Mouse (Mus musculus) heart, embryonic 16.5 days (tissue): ENCODE measurements around the gene Antxr2. TPM values are rescaled to one million over a fixed set of nuclear protein-coding genes. Genes with fewer than 3 reads are reported as not detected.

Experiments
- ATAC-seq: fragments of 200-750 bp; cut with Nextera tagmentation; replicated peaks from 2 replicates; pipeline ENCODE4 v1.8.0; 2017; ENCODE audit warnings: moderate number of reproducible peaks; ENCODE audit not compliant: insufficient read depth, low FRiP score; ENCODE audit errors: extremely low read depth
- H3K27ac ChIP-seq: fragments of 300-500 bp; sonication (generic); 2 replicates; pipeline ENCODE4 v1.5.1; 2014; ENCODE audit warnings: mild to moderate bottlenecking, low read length, control low read depth, moderate library complexity
- H3K27me3 ChIP-seq: fragments of 300-500 bp; sonication (generic); 2 replicates; pipeline ENCODE4 v1.6.1; 2014; ENCODE audit warnings: low read length, mixed read lengths; ENCODE audit not compliant: control insufficient read depth, insufficient read depth
- H3K36me3 ChIP-seq: fragments of 300-500 bp; sonication (generic); 2 replicates; pipeline ENCODE4 v1.6.1; 2014; ENCODE audit not compliant: control insufficient read depth, insufficient read depth
- H3K4me1 ChIP-seq: fragments of 300-500 bp; sonication (generic); 2 replicates; pipeline ENCODE4 v1.6.1; 2014; ENCODE audit warnings: low read length, mixed read lengths; ENCODE audit not compliant: control insufficient read depth, insufficient read depth
- H3K4me2 ChIP-seq: fragments of 300-500 bp; sonication (generic); 2 replicates; pipeline ENCODE4 v1.6.1; 2014; ENCODE audit warnings: low read depth, mild to moderate bottlenecking, control low read depth, low read length
- H3K4me3 ChIP-seq: fragments of 300-500 bp; sonication (generic); 2 replicates; pipeline ENCODE4 v1.5.1; 2014; ENCODE audit warnings: mild to moderate bottlenecking, control low read depth, low read length
- H3K9ac ChIP-seq: fragments of 300-500 bp; sonication (generic); 2 replicates; pipeline ENCODE4 v1.6.1; 2014; ENCODE audit warnings: low read length, control low read depth
- H3K9me3 ChIP-seq: fragments of 300-500 bp; sonication (generic); replicated peaks from 2 replicates; pipeline ENCODE4 v1.6.1; 2016; ENCODE audit warnings: low read length; ENCODE audit not compliant: control insufficient read depth
- WGBS: fragments of 180-500 bp; shearing (Covaris S2); extraction: QIAGEN DNeasy Blood & Tissue Kit; methylation state at CpG from one replicate; pipeline ENCODE4 v1.1.7; 2014; 5-methylcytosine and 5-hydroxymethylcytosine counted together
- polyA plus RNA-seq: library from polyadenylated mRNA; unstranded; fragments of >200 nt; fragmentation: Nextera tagmentation; extraction: Ambion mirVana; gene quantifications from 2 replicates; pipeline ENCODE4 v1.2.1, GENCODE M21; 2015

The Antxr2 gene
- polyA plus RNA-seq, 1 experiment from 2014 or later: 58.2 TPM

DNA sequence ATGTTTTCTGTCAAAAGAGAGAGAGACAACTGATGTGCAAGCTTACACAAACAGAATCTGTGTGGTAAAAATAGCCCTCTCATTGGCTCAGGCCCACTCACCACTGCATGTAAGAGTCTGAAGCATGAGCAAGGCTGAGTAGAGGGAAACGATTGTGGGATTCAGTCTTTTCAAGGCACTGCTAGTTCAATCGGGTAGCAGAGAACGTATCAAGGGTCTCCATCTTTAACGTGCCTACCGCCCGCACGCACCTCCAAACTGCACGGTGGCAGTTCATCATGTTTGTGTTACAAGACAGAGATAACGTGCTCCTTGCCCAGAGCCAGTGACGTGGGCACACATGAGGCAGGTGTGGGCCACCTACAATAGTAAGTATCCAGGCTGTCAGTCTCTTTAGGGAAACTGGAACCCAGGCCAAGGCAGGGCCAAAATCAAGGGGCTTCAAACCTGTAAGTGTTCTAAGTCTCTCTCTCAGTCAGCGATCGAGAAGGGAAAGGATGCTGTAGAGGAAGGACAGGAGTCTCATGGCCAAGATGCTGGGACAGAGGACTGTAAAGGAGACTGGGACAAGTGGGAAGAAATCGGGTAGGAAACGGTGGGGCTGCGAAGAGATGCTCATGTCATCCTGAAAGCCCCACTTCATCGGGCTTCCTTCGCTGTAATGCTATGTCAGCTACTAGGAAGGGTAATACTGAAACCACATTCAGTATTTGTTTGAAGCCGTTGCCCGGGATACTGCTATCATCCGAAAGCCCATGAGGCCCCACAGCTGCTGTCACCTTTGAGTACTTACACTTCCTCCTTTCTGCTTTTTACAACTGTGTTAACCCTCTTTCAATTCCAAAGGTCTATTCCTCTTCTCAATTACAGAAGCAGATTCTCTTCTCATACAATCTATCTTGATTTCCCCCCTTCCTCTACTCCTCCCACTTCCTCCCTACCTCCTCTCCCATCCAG, 14.3 kb downstream of the Antxr2 start:
- WGBS: 55% methylated on average over 20 of the region's 20 CpGs
- Histone ChIP-seq H3K4me1 (peaks cover 20% of the 10 kb centered on the region), H3K9ac (no peak overlapping the region)

DNA sequence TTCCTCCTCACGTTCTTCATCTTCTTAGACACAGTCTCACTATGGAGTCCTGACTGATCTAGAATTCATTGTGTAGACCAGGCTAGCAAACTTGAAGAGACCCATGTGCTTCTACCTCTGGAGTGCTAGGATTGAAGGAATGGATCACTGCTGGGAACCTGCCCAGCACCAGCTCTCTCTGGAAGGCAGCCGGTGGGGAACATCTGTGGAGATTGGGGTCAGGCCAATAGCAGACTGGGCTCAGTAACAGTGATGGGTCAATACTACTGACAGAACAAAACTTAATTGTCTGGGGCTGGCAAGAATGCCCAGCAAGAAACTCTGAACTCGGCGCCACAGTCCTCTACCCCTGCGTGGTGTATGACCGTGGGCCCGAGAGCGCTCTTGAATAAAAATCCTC, 25.1 kb downstream of the Antxr2 start:
- no peak overlapping the region for H3K9ac ChIP-seq
- no peak overlapping the region for H3K4me2 ChIP-seq
- H3K4me1 ChIP-seq: no peaks in the 10 kb centered on the region
- H3K27ac ChIP-seq: no peak overlapping the region
- no peak for ATAC-seq
- WGBS: over 99% methylated on average over 8 of the region's 8 CpGs
- H3K36me3 ChIP-seq: peaks cover 21% of the 10 kb centered on the region
- no peak overlapping the region for H3K4me3 ChIP-seq
- no peaks in the 10 kb centered on the region for H3K27me3 ChIP-seq
- H3K9me3 ChIP-seq: no peaks in the 10 kb centered on the region

More for the DNA sequence above, 14.3 kb downstream of the Antxr2 start:
- Histone ChIP-seq H3K27me3 (no peaks in the 10 kb centered on the region), H3K4me2 (peak overlapping the region; percentile 38), H3K27ac (peak overlapping the region; percentile 13), H3K36me3 (peaks cover 15% of the 10 kb centered on the region), H3K9me3 (no peaks in the 10 kb centered on the region), H3K4me3 (no peak overlapping the region)
- peak; percentile 66 for ATAC-seq

DNA sequence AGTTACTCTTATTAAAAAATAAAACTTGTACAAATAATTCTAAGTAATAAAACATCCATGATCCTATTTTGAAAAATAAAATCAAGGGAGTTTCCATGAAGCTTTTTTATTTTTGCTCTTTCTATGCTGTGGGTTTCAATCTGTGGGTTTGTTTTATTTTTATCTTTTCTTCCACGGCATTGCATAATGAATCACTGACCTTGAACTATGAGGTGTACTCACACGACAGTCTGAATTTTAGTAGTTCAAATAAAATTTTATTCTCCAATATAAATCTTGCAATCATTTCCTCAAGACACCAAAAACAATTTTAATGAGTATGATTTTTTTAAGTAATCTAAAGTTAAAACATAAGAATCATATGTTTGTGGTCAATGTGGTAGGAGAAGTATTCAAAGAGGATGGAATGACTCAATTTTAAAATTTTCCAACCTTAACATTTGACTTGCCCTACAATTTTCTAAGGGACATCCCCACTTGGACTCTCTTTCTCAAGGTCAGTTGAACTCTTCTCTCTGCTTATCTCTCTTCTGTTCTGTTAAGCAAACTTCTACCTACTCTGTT, 31.5 kb downstream of the Antxr2 start:
- H3K4me2 ChIP-seq: no peak overlapping the region
- no peak overlapping the region for H3K27ac ChIP-seq
- 60% methylated on average over 2 of the region's 2 CpGs for WGBS
- no peaks in the 10 kb centered on the region for H3K27me3 ChIP-seq
- H3K9ac ChIP-seq: no peak overlapping the region
- H3K4me1 ChIP-seq: no peaks in the 10 kb centered on the region
- H3K36me3 ChIP-seq: peaks cover 25% of the 10 kb centered on the region
- no peak for ATAC-seq
- H3K4me3 ChIP-seq: no peak overlapping the region
- H3K9me3 ChIP-seq: no peaks in the 10 kb centered on the region

DNA sequence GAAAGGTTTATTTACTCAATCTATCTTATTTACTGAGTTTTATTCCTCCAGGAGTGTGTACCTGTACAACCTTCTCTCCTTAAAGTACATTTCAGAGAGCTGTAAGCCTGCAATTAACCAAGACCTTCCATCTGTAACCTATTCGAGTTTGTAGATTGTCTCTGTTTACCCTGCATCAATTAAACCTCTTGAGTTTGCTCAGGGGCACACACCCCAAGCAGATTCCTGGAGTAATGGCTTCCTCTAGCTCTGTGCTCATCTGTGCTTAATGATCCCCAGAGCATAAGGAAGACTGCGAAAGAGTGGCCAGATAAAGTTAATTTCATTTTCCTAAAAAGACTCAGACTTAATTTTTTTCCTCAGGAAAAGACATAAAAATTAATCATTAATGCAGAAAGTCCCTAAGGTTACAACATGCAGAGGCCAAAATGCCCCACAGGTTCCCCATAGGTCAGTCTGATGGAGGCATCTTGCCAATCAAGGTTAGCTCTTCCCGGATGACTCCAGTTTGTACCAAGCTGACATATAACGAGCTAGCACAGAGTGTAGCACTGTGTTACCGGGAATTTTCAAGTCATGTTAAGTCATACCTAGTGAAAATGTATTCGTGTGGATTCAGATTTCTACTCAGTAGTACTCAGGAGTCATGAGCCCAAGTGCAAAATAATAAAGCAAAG, 34.2 kb downstream of the Antxr2 start:
- WGBS: 73% methylated on average over 6 of the region's 6 CpGs
- Histone ChIP-seq H3K27ac (no peak overlapping the region), H3K9me3 (no peaks in the 10 kb centered on the region), H3K4me2 (no peak overlapping the region), H3K4me3 (no peak overlapping the region), H3K4me1 (no peaks in the 10 kb centered on the region), H3K9ac (no peak overlapping the region), H3K27me3 (no peaks in the 10 kb centered on the region), H3K36me3 (peaks cover 13% of the 10 kb centered on the region)
- no peak for ATAC-seq

GRCm38 (mm10) chr5:97995881-97996280, 35.0 kb downstream of the Antxr2 start:
- no peaks in the 10 kb centered on the region for H3K27me3 ChIP-seq
- ATAC-seq: no peak
- no peaks in the 10 kb centered on the region for H3K9me3 ChIP-seq
- peak overlapping the region; percentile 45; the same call in 1 of the 2 replicates for H3K27ac ChIP-seq
- no peak overlapping the region for H3K9ac ChIP-seq
- no peak overlapping the region for H3K4me3 ChIP-seq
- 65% methylated on average over 4 of the region's 4 CpGs for WGBS
- no peaks in the 10 kb centered on the region for H3K4me1 ChIP-seq
- H3K4me2 ChIP-seq: no peak overlapping the region
- peaks cover 11% of the 10 kb centered on the region for H3K36me3 ChIP-seq

GRCm38 (mm10) chr5:97986656-97987294, 44.1 kb downstream of the Antxr2 start:
- H3K4me3 ChIP-seq: no peak overlapping the region
- peak overlapping the region; percentile 94 for H3K27ac ChIP-seq
- ATAC-seq: peak; percentile 98
- H3K9me3 ChIP-seq: no peaks in the 10 kb centered on the region
- 48% methylated on average over 4 of the region's 4 CpGs for WGBS
- peaks cover 8% of the 10 kb centered on the region; the same call in 1 of the 2 replicates for H3K4me1 ChIP-seq
- H3K4me2 ChIP-seq: peak overlapping the region; percentile 15; the same call in 1 of the 2 replicates
- no peaks in the 10 kb centered on the region for H3K27me3 ChIP-seq
- H3K9ac ChIP-seq: peak overlapping the region; percentile 28; the same call in 1 of the 2 replicates
- H3K36me3 ChIP-seq: peaks cover 9% of the 10 kb centered on the region

DNA sequence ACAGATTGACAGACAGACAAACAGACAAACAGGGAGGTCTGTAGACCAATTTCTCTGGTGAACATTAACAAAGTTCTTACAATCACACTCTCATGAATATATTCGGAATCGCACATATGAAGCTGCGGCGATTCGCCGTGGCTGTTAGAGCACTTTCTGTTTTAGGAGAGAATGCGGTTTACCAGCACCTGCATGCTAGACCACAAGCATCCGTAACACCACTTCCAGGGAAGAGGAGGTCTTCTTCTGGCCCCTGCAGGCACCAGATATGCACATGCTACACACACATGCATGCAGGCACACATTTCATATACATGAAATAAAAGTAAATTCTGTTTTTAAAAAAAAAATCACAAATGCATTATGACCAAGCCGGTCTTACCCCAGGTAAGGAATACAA, 47.5 kb downstream of the Antxr2 start:
- no peak overlapping the region for H3K9ac ChIP-seq
- no peak overlapping the region for H3K4me2 ChIP-seq
- H3K4me1 ChIP-seq: peaks cover 26% of the 10 kb centered on the region
- H3K36me3 ChIP-seq: peaks cover 9% of the 10 kb centered on the region
- no peaks in the 10 kb centered on the region for H3K9me3 ChIP-seq
- no peak overlapping the region for H3K27ac ChIP-seq
- ATAC-seq: no peak
- no peaks in the 10 kb centered on the region for H3K27me3 ChIP-seq
- no peak overlapping the region for H3K4me3 ChIP-seq
- 85% methylated on average over 9 of the region's 9 CpGs for WGBS

GRCm38 (mm10) chr5:97980472-97980871, 50.4 kb downstream of the Antxr2 start:
- Histone ChIP-seq H3K4me3 (peak overlapping the region; percentile 25; the same call in 1 of the 2 replicates), H3K9ac (peak overlapping the region; percentile 27), H3K27me3 (no peaks in the 10 kb centered on the region), H3K4me2 (peak overlapping the region; percentile 44), H3K4me1 (peaks cover 26% of the 10 kb centered on the region), H3K36me3 (peaks cover 3% of the 10 kb centered on the region; the same call in 1 of the 2 replicates), H3K9me3 (no peaks in the 10 kb centered on the region), H3K27ac (peak overlapping the region; percentile 90)
- WGBS: 22% methylated on average over 14 of the region's 14 CpGs
- peak; percentile 92 for ATAC-seq
